Mouse (Mus musculus) liver, embryonic 11.5 days (tissue): ENCODE data around the gene Atp6v0a1. TPM values are rescaled to one million over a fixed set of nuclear protein-coding genes. Genes with fewer than 3 reads are reported as not detected.

ENCODE experiments used
- ATAC-seq: fragments of 200-750 bp; cut with Nextera tagmentation; replicated peaks from 2 replicates; pipeline ENCODE4 v1.8.0; 2017; ENCODE audit warnings: moderate number of reproducible peaks, mild to moderate bottlenecking, moderate TSS enrichment, moderate library complexity; ENCODE audit not compliant: low FRiP score
- DNase-seq: peaks from one replicate; pipeline ENCODE4 v3.0.0-alpha.2; 2017; ENCODE audit warnings: low spot score
- H3K27ac ChIP-seq: fragments of 300-500 bp; sonication (generic); 2 replicates; pipeline ENCODE4 v1.5.1; 2014; ENCODE audit warnings: mild to moderate bottlenecking, low read depth, low read length, control low read depth
- H3K27me3 ChIP-seq: fragments of 300-500 bp; sonication (generic); replicated peaks from 2 replicates; pipeline ENCODE4 v1.6.1; 2014; ENCODE audit warnings: low read length, mixed read lengths; ENCODE audit not compliant: control insufficient read depth, insufficient read depth
- H3K36me3 ChIP-seq: fragments of 300-500 bp; sonication (generic); 2 replicates; pipeline ENCODE4 v1.6.1; 2014; ENCODE audit warnings: mild to moderate bottlenecking, low read length, moderate library complexity, mixed read lengths; ENCODE audit not compliant: control insufficient read depth, insufficient read depth
- H3K4me1 ChIP-seq: fragments of 300-500 bp; sonication (generic); replicated peaks from 2 replicates; pipeline ENCODE4 v1.6.1; 2014; ENCODE audit warnings: low read length, mixed read lengths; ENCODE audit not compliant: control insufficient read depth, insufficient read depth
- H3K4me2 ChIP-seq: fragments of 300-500 bp; sonication (generic); 2 replicates; pipeline ENCODE4 v1.6.1; 2014; ENCODE audit warnings: mild to moderate bottlenecking, control low read depth, moderate library complexity
- H3K4me3 ChIP-seq: fragments of 300-500 bp; sonication (generic); 2 replicates; pipeline ENCODE4 v1.5.1; 2014; ENCODE audit warnings: low read depth, low read length, control low read depth
- H3K9ac ChIP-seq: fragments of 300-500 bp; sonication (generic); 2 replicates; pipeline ENCODE4 v1.6.1; 2014; ENCODE audit warnings: low read depth, low read length, control low read depth
- H3K9me3 ChIP-seq: fragments of 300-500 bp; sonication (generic); 2 replicates; pipeline ENCODE4 v1.6.1; 2016; ENCODE audit warnings: low read length, inconsistent platforms, mixed read lengths; ENCODE audit not compliant: control insufficient read depth
- WGBS: fragments of 180-500 bp; shearing (Covaris S2); extraction: QIAGEN DNeasy Blood & Tissue Kit; methylation state at CpG from one replicate; pipeline ENCODE4 v1.1.7; 2014; 5-methylcytosine and 5-hydroxymethylcytosine counted together
- polyA plus RNA-seq: library from polyadenylated mRNA; unstranded; fragments of >200 nt; fragmentation: Nextera tagmentation; extraction: Ambion mirVana; gene quantifications from 2 replicates; pipeline ENCODE4 v1.2.1, GENCODE M21; 2014

The Atp6v0a1 gene
- polyA plus RNA-seq, 1 experiment from 2014 or later, result 60.0 TPM

DNA sequence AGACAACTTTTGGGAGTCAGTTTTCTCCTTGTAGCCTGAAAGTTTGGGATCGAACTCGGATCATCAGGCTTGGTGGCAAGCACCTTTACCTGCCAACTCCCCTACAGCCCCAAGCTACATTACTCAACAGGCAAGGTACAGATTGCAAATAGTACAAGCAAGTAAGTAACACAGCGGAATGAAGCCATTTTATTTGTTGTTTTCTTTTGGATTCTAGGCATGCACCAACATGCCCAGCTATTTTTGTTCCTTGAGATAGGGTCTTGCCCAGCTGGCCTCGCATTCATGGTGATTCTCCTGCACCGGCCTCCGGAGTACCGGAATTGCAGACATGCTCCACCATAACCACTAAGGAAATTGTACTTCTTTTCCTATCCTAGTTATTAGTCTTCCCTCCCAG is 36.0 kb upstream of the Atp6v0a1 start:
- Histone ChIP-seq H3K27me3 (peaks cover 43% of the 10 kb centered on the region), H3K27ac (no peak overlapping the region), H3K36me3 (no peaks in the 10 kb centered on the region), H3K4me3 (no peak overlapping the region), H3K4me2 (no peak overlapping the region), H3K9me3 (no peaks in the 10 kb centered on the region), H3K4me1 (peaks cover 18% of the 10 kb centered on the region), H3K9ac (no peak overlapping the region)
- DNase-seq, result no peak
- no peak for ATAC-seq
- WGBS, result 86% methylated on average over 7 of the region's 7 CpGs

GRCm38 (mm10) chr11:100974381-100974970 is 34.8 kb upstream of the Atp6v0a1 start:
- no peak overlapping the region for H3K4me3 ChIP-seq
- ATAC-seq (no peak), DNase-seq (no peak)
- H3K27ac ChIP-seq, result no peak overlapping the region
- no peak overlapping the region for H3K9ac ChIP-seq
- H3K36me3 ChIP-seq, result no peaks in the 10 kb centered on the region
- no peak overlapping the region for H3K4me2 ChIP-seq
- peaks cover 31% of the 10 kb centered on the region for H3K27me3 ChIP-seq
- 66% methylated on average over 14 of the region's 14 CpGs for WGBS
- H3K9me3 ChIP-seq, result no peaks in the 10 kb centered on the region
- H3K4me1 ChIP-seq, result peaks cover 10% of the 10 kb centered on the region

DNA sequence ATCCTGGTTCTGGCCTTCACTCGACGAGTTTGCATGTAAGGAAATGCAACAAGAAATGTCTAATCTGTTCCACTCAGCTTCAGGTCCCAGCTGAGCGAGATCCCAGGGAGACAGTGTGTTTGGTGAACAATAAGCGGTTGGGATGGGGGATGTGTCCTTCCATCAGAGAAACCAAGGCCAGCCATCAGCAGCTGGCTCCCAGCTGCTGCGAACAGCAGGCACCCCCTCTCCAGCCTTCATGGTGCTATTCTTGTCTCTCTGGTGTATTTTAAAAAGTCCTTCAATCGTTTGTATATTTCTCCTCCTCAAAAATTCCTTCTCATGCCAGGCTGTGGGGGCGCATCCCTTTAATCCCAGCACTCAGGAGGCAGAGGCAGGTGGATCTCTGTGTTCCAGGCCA is 34.0 kb upstream of the Atp6v0a1 start:
- no peak overlapping the region for H3K4me3 ChIP-seq
- DNase-seq, result no peak
- peaks cover 4% of the 10 kb centered on the region for H3K4me1 ChIP-seq
- 72% methylated on average over 7 of the region's 7 CpGs for WGBS
- peaks cover 24% of the 10 kb centered on the region for H3K27me3 ChIP-seq
- H3K4me2 ChIP-seq, result no peak overlapping the region
- H3K9ac ChIP-seq, result no peak overlapping the region
- no peak overlapping the region for H3K27ac ChIP-seq
- no peaks in the 10 kb centered on the region for H3K36me3 ChIP-seq
- H3K9me3 ChIP-seq, result no peaks in the 10 kb centered on the region
- ATAC-seq, result no peak

GRCm38 (mm10) chr11:100979887-100980286 is 29.4 kb upstream of the Atp6v0a1 start:
- Histone ChIP-seq H3K9me3 (no peaks in the 10 kb centered on the region), H3K4me2 (no peak overlapping the region), H3K36me3 (no peaks in the 10 kb centered on the region), H3K27me3 (peaks cover 3% of the 10 kb centered on the region), H3K4me1 (no peaks in the 10 kb centered on the region), H3K27ac (no peak overlapping the region), H3K4me3 (no peak overlapping the region), H3K9ac (no peak overlapping the region)
- WGBS, result 64% methylated on average over 8 of the region's 8 CpGs
- ATAC-seq (no peak), DNase-seq (no peak)

GRCm38 (mm10) chr11:100980438-100980837 is 28.8 kb upstream of the Atp6v0a1 start:
- Histone ChIP-seq H3K4me3 (no peak overlapping the region), H3K27ac (no peak overlapping the region), H3K9me3 (no peaks in the 10 kb centered on the region), H3K4me2 (no peak overlapping the region), H3K36me3 (no peaks in the 10 kb centered on the region), H3K27me3 (peaks cover 3% of the 10 kb centered on the region), H3K4me1 (no peaks in the 10 kb centered on the region), H3K9ac (no peak overlapping the region)
- no peak for DNase-seq
- WGBS, result 60% methylated on average over 1 of the region's 1 CpGs
- ATAC-seq, result no peak

GRCm38 (mm10) chr11:100981236-100981635 is 28.0 kb upstream of the Atp6v0a1 start:
- H3K9me3 ChIP-seq, result no peaks in the 10 kb centered on the region
- H3K36me3 ChIP-seq, result no peaks in the 10 kb centered on the region
- no peak overlapping the region for H3K27ac ChIP-seq
- no peaks in the 10 kb centered on the region for H3K4me1 ChIP-seq
- peaks cover 3% of the 10 kb centered on the region for H3K27me3 ChIP-seq
- no peak for ATAC-seq
- no peak overlapping the region for H3K9ac ChIP-seq
- 79% methylated on average over 3 of the region's 3 CpGs for WGBS
- no peak overlapping the region for H3K4me3 ChIP-seq
- no peak overlapping the region for H3K4me2 ChIP-seq
- no peak for DNase-seq

DNA sequence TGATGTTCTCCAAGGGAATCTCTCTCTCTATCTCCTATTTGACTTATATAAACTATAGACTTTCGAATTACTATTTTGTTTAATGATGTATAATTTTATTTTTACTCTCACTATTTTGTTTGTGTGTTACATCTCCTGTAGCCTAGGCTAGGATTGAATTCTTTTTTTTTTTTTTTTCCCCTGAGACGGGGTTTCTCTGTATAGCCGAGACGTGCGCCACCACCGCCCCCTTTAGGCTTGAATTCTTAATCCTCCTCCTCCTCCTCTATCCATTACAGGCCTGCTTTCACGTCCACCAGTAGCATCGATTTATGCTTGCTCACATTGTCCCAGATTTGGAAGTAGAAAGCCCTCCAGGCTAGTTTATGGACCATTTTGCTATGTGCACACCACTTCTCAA is 27.2 kb upstream of the Atp6v0a1 start:
- 30% methylated on average over 8 of the region's 8 CpGs for WGBS
- Histone ChIP-seq H3K27me3 (peaks cover 3% of the 10 kb centered on the region), H3K9me3 (no peaks in the 10 kb centered on the region), H3K4me3 (no peak overlapping the region), H3K27ac (no peak overlapping the region), H3K36me3 (no peaks in the 10 kb centered on the region), H3K4me2 (no peak overlapping the region), H3K9ac (no peak overlapping the region), H3K4me1 (no peaks in the 10 kb centered on the region)
- ATAC-seq (no peak), DNase-seq (no peak)

DNA sequence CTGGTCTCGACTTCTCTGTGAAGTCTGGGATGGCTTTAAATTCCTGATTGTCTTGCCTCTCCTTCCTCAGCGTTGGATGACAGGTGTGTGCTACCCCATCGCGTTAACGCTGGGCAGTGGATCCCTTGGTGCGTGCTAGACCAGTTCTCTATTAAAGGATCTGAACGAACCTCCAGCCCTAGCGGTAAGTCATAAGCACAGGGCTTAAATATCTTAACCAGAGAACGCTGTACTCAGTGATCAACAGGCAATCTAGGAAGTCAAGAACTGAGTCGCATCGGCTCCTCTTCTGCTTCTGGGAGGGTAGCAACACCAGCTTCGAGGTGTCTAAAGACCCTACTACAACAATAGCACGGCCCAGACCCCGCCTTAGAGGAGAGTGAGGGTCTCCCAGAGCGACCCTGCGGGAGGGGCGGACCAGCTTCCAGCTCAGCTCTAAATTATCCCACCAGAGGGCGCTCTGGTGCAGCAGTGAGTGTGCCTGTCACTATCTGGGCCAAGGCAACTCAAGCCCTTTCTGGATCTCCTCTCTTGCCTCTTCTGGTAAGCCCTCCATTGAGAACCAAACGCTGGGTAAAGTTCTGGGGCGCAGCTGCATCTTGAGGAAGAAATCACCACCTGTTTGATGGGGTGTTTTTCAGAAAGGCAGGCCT is 26.0 kb upstream of the Atp6v0a1 start:
- Histone ChIP-seq H3K4me1 (no peaks in the 10 kb centered on the region), H3K27me3 (peaks cover 3% of the 10 kb centered on the region), H3K9me3 (no peaks in the 10 kb centered on the region), H3K27ac (no peak overlapping the region), H3K9ac (no peak overlapping the region; the same call in 1 of the 2 replicates), H3K36me3 (no peaks in the 10 kb centered on the region), H3K4me2 (peak overlapping the region; percentile 57), H3K4me3 (peak overlapping the region; percentile 23)
- DNase-seq, result peak; percentile 83
- ATAC-seq, result peak; percentile 63
- 5% methylated on average over 20 of the region's 20 CpGs for WGBS

- H3K9me3 ChIP-seq, result no peaks in the 10 kb centered on the region
- H3K36me3 ChIP-seq, result no peaks in the 10 kb centered on the region
- ATAC-seq, result no peak
- no peak overlapping the region; the same call in 1 of the 2 replicates for H3K4me3 ChIP-seq
- no peaks in the 10 kb centered on the region for H3K4me1 ChIP-seq
- H3K27me3 ChIP-seq, result peaks cover 3% of the 10 kb centered on the region
- no peak for DNase-seq
- no peak overlapping the region for H3K4me2 ChIP-seq
- WGBS, result 71% methylated on average over 7 of the region's 7 CpGs
- H3K9ac ChIP-seq, result no peak overlapping the region
- no peak overlapping the region for H3K27ac ChIP-seq
Observed at GRCm38 (mm10) chr11:100983778-100984131, 25.5 kb upstream of the Atp6v0a1 start.
